Mouse (Mus musculus) hindbrain, embryonic 12.5 days (tissue): ENCODE measurements around the gene Actg1. TPM values are rescaled to one million over a fixed set of nuclear protein-coding genes. Genes with fewer than 3 reads are reported as not detected.

Experiments
- ATAC-seq: fragments of 200-750 bp; cut with Nextera tagmentation; 2 replicates; pipeline ENCODE4 v1.8.0; 2017; ENCODE audit warnings: moderate TSS enrichment; ENCODE audit not compliant: low FRiP score
- H3K27ac ChIP-seq: fragments of 300-500 bp; sonication (generic); 2 replicates; pipeline ENCODE4 v1.5.1; 2016; ENCODE audit warnings: mild to moderate bottlenecking
- H3K27me3 ChIP-seq: fragments of 300-500 bp; sonication (generic); 2 replicates; pipeline ENCODE4 v1.6.1; 2016; ENCODE audit warnings: mild to moderate bottlenecking
- H3K36me3 ChIP-seq: fragments of 300-500 bp; sonication (generic); 2 replicates; pipeline ENCODE4 v1.6.1; 2016; ENCODE audit warnings: mild to moderate bottlenecking
- H3K4me1 ChIP-seq: fragments of 300-500 bp; sonication (generic); 2 replicates; pipeline ENCODE4 v1.6.1; 2016
- H3K4me2 ChIP-seq: fragments of 300-500 bp; sonication (generic); replicated peaks from 2 replicates; pipeline ENCODE4 v1.6.1; 2016; ENCODE audit warnings: mild to moderate bottlenecking
- H3K4me3 ChIP-seq: fragments of 300-500 bp; sonication (generic); 2 replicates; pipeline ENCODE4 v1.5.1; 2016; ENCODE audit warnings: mild to moderate bottlenecking
- H3K9ac ChIP-seq: fragments of 300-500 bp; sonication (generic); 2 replicates; pipeline ENCODE4 v1.6.1; 2016; ENCODE audit warnings: mild to moderate bottlenecking, moderate library complexity
- H3K9me3 ChIP-seq: fragments of 300-500 bp; sonication (generic); replicated peaks from 2 replicates; pipeline ENCODE4 v1.6.1; 2016; ENCODE audit warnings: mild to moderate bottlenecking
- WGBS: fragments of 180-500 bp; shearing (Covaris S2); methylation state at CpG from one replicate; pipeline ENCODE4 v1.1.7; 2016; 5-methylcytosine and 5-hydroxymethylcytosine counted together
- polyA plus RNA-seq: library from polyadenylated mRNA; unstranded; fragments of >200 nt; fragmentation: Nextera tagmentation; extraction: Ambion mirVana; gene quantifications from 2 replicates; pipeline ENCODE4 v1.2.1, GENCODE M21; 2016

Actg1 gene
- polyA plus RNA-seq, 1 experiment from 2014 or later: 3,608 TPM

- 90% methylated on average over 17 of the region's 17 CpGs for WGBS
- Histone ChIP-seq H3K36me3 (peaks cover 69% of the 10 kb centered on the region), H3K4me2 (peak overlapping the region; percentile 95; the same call in 1 of the 2 replicates), H3K27ac (no peak overlapping the region), H3K27me3 (no peaks in the 10 kb centered on the region), H3K4me3 (no peak overlapping the region), H3K4me1 (peaks cover 25% of the 10 kb centered on the region), H3K9ac (peak overlapping the region; percentile 89; the same call in 1 of the 2 replicates), H3K9me3 (no peaks in the 10 kb centered on the region)
- ATAC-seq: no peak
Observed at GRCm38 (mm10) chr11:120376302-120377160, 28.2 kb upstream of the Actg1 start.

GRCm38 (mm10) chr11:120375324-120375723, 27.0 kb upstream of the Actg1 start:
- Histone ChIP-seq H3K27me3 (no peaks in the 10 kb centered on the region), H3K9me3 (no peaks in the 10 kb centered on the region), H3K4me3 (no peak overlapping the region), H3K4me1 (peaks cover 25% of the 10 kb centered on the region), H3K4me2 (no peak overlapping the region), H3K27ac (no peak overlapping the region), H3K9ac (no peak overlapping the region), H3K36me3 (peaks cover 69% of the 10 kb centered on the region)
- ATAC-seq: no peak
- WGBS: 94% methylated on average over 10 of the region's 10 CpGs

DNA sequence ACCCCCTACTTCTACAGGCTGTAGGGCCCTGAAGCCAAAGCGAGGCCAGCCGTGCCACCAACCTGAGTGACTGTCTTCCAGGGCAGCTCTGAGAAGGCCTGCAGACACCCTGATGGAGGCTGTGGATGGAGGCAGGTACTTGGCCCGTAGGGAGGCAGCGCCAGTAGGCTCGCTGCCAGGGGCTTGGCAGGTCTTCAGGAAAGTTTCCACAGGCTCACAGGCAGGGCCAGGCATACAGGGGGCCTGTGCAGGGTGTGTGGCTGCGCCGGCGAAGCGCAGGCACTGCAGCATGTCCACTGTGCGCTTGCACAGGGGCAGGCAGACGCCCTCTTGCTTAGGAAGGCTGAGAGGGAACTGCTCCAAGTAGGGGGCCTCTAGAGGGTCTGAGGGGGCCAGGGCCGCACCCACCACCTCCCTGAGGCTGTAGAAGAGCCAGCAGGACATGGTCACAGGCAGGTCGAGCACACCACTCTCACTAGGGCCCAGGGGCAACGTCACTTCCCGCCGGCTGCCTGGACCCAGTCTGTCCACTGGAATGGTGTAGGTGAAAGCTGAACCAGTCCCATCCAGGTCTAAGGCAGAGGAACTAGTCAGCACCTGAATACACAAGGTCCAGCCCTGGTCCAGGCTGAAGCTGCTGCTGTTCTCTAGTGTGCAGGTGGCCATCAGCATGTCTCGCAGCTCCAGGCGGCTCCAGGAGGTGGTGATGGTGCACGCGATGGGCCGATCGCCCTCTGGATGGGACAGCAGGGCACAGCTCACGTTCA, 25.7 kb upstream of the Actg1 start:
- Histone ChIP-seq H3K4me1 (peaks cover 25% of the 10 kb centered on the region), H3K9ac (0 out of 2 replicates have a peak overlapping the region, but pooled peaks have one; percentile 33), H3K27ac (no peak overlapping the region), H3K27me3 (no peaks in the 10 kb centered on the region), H3K36me3 (peaks cover 73% of the 10 kb centered on the region), H3K4me3 (no peak overlapping the region), H3K9me3 (no peaks in the 10 kb centered on the region), H3K4me2 (no peak overlapping the region)
- 92% methylated on average over 23 of the region's 23 CpGs for WGBS
- no peak for ATAC-seq

DNA sequence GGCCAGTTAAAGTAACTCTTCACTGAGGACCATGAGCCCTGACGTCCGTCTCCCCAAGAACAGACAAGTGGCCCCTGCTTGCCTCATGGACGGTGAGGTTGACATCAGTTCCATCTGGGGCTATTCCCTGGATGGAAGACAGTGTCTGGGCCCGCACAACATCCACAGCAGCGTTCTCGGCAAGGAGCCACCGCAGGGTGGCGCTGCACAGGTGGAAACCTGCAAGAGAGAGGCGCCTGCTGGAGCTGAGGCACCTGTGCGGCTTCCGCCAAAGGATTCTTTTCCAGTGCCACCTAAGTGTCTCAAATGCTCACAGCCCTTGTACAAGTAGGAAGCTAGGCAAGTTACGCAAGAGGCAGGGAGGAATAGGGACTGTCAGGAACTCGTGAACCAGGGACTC, 24.7 kb upstream of the Actg1 start:
- WGBS: 70% methylated on average over 13 of the region's 13 CpGs
- Histone ChIP-seq H3K27ac (no peak overlapping the region), H3K9ac (no peak overlapping the region), H3K4me2 (no peak overlapping the region), H3K4me3 (no peak overlapping the region), H3K27me3 (no peaks in the 10 kb centered on the region), H3K4me1 (peaks cover 20% of the 10 kb centered on the region), H3K9me3 (no peaks in the 10 kb centered on the region), H3K36me3 (peaks cover 73% of the 10 kb centered on the region)
- no peak for ATAC-seq

DNA sequence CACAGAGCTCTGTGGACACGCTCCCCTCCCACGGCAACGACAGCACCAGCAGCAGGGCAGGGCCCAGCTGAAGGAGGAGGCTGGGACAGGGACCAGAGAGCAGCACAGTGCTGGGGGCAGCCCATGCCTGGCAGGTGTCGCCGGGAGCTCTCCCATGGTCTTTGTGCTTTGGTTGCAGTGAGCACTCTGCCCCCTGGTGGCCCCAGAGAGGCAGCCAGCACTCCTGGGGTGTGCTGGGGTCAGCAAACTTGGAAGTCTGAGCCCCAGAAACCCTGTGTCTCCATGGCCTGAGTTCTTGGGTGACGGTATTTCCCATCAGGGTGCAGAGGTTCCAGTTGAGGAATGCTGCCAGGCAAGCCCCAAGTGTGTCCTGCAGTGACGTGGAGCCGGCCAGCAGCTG, 21.3 kb upstream of the Actg1 start:
- WGBS: 38% methylated on average over 8 of the region's 8 CpGs
- peaks cover 3% of the 10 kb centered on the region; the same call in 1 of the 2 replicates for H3K27me3 ChIP-seq
- no peaks in the 10 kb centered on the region for H3K9me3 ChIP-seq
- H3K4me2 ChIP-seq: 0 out of 2 replicates have a peak overlapping the region, but pooled peaks have one; percentile 13
- H3K36me3 ChIP-seq: peaks cover 50% of the 10 kb centered on the region
- H3K9ac ChIP-seq: 0 out of 2 replicates have a peak overlapping the region, but pooled peaks have one; percentile 28
- H3K4me1 ChIP-seq: peaks cover 24% of the 10 kb centered on the region
- ATAC-seq: peak; percentile 59; the same call in 1 of the 2 replicates
- H3K27ac ChIP-seq: no peak overlapping the region
- H3K4me3 ChIP-seq: no peak overlapping the region

DNA sequence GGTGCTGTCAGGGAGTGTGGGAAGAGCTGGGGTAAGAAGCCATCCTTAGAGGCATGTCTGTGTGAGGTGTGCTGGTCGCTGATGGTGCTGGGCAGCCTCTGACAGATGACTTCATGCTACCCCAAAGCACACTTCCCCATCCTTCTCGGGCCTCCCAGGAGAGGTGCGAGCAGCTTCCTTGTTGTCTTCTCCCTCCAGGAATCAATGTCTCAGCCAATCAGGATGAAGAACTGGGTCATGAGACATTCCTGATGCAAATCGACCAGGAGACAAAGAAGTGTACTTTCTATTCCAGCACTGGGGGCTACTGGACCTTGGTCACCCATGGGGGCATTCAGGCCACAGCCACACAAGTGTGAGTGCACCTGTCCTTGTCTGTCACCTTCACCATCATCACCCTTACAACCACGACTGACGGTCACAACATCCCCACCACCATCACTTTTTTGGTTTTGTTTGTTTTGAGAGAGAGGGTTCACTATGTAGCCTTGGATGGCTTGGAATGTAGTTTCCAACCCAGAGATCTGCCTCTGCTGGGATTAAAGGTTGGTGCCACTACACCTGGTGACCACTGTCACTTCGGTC, 18.2 kb upstream of the Actg1 start:
- Histone ChIP-seq H3K9ac (no peak overlapping the region), H3K4me1 (peaks cover 30% of the 10 kb centered on the region), H3K27me3 (peaks cover 3% of the 10 kb centered on the region; the same call in 1 of the 2 replicates), H3K36me3 (peaks cover 19% of the 10 kb centered on the region), H3K9me3 (no peaks in the 10 kb centered on the region), H3K4me3 (no peak overlapping the region), H3K4me2 (no peak overlapping the region), H3K27ac (no peak overlapping the region)
- 31% methylated on average over 7 of the region's 7 CpGs for WGBS
- no peak for ATAC-seq

DNA sequence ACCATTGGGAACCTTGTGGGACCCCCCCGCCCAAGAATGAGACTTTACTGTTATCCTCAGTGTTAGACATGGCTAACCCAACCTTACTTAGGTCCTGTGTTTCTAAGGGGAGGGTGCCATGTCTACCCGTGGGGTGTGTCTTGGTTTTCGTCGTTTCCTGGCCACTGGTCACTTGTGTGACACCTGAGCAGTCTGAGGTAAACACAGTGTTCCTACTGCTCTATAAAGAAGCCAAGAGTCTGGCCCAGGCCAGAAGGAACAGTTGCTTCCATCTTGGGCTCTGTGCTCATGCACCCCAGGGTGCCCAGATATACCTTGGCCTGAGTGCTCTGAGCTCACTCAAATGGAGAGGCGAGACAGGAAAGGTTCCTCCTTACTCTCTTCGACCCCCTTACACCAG, 14.5 kb upstream of the Actg1 start:
- Histone ChIP-seq H3K4me1 (peaks cover 58% of the 10 kb centered on the region), H3K36me3 (no peaks in the 10 kb centered on the region), H3K4me2 (no peak overlapping the region), H3K27ac (no peak overlapping the region), H3K9ac (no peak overlapping the region), H3K27me3 (peaks cover 3% of the 10 kb centered on the region; the same call in 1 of the 2 replicates), H3K4me3 (no peak overlapping the region), H3K9me3 (no peaks in the 10 kb centered on the region)
- no peak for ATAC-seq
- WGBS: 89% methylated on average over 6 of the region's 6 CpGs

- Histone ChIP-seq H3K4me3 (no peak within 1 kb of the TSS), H3K9ac (0 out of 2 replicates have a peak within 1 kb of the TSS, but pooled peaks have one; percentile 13), H3K4me1 (peaks cover 54% of the 10 kb centered on the region), H3K27ac (no peak within 1 kb of the TSS), H3K36me3 (no peaks in the 10 kb centered on the region), H3K9me3 (no peaks in the 10 kb centered on the region), H3K4me2 (no peak within 1 kb of the TSS), H3K27me3 (peaks cover 3% of the 10 kb centered on the region; the same call in 1 of the 2 replicates)
- no peak for ATAC-seq
- WGBS: 68% methylated on average over 10 of the region's 10 CpGs
Observed at GRCm38 (mm10) chr11:120361295-120361694, 13.0 kb upstream of the Actg1 start, which contains the start of gene Fscn2. TSS of gene Fscn2 (plus strand) at chr11:120361534.

DNA sequence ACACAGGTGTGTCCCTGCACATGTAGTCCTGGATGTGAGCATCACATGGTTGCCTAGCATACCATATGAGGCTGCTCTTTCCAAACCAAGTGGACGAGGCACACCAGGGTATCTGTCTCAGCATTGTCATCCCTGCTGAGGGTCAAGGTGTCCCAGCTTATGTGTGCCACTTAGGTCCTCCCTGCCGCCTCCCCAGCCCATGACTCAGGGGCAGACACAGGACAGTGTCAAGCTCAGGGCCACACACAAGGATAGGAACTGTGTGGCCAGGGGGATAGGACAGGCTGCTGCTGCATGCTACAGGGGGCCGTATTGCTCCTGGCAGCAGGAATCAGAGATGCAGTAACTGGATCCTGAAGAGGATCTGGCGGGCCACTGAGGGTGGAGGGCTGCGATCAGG, 12.4 kb upstream of the Actg1 start:
- Histone ChIP-seq H3K9me3 (no peaks in the 10 kb centered on the region), H3K9ac (no peak overlapping the region), H3K36me3 (no peaks in the 10 kb centered on the region), H3K4me1 (peaks cover 48% of the 10 kb centered on the region), H3K4me2 (no peak overlapping the region), H3K4me3 (no peak overlapping the region), H3K27ac (no peak overlapping the region), H3K27me3 (peaks cover 2% of the 10 kb centered on the region; the same call in 1 of the 2 replicates)
- no peak for ATAC-seq
- 78% methylated on average over 5 of the region's 5 CpGs for WGBS

DNA sequence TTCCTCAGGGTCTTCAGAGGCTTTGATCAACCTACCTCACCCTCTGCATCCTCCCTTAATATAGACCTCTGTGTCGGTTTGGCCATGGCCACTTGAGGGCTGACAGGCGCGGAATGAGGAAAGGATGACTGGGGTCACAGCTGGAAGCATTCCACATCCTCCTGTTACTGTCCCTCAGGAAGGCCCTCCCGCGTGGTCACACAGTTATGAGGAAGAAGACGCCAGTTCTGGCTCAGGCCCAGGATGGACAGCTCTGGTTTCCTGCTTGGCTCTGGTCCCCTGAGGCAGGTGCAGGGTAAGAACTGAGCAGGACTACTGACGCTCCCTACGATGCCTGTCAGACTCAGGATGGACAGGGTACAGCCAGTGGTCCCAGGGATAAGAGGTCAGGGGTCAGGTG, 11.7 kb upstream of the Actg1 start:
- Histone ChIP-seq H3K27ac (no peak overlapping the region), H3K4me3 (no peak overlapping the region), H3K4me1 (peaks cover 49% of the 10 kb centered on the region), H3K36me3 (no peaks in the 10 kb centered on the region), H3K9ac (no peak overlapping the region), H3K4me2 (no peak overlapping the region), H3K9me3 (no peaks in the 10 kb centered on the region), H3K27me3 (no peaks in the 10 kb centered on the region)
- no peak for ATAC-seq
- 51% methylated on average over 8 of the region's 8 CpGs for WGBS

DNA sequence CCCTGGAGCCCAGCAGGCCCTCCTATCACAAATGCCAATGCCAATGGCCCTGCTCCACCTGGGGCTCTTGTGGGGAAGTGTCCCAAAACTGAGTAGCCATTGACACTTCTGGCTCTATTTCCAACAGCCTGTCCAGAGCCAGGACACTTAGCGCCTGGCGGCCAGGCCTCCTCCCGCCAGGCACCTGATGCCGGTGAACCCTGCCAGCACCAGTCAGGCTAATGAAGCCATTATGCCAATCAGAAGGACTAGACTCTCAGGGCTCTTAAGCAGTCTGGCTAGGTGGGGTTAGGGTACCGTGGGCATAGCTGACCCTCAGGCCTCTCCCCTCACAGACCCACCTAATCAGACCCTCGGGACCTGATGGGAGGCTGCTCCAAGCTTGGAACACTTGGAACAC, 11.0 kb upstream of the Actg1 start:
- H3K9me3 ChIP-seq: no peaks in the 10 kb centered on the region
- H3K4me1 ChIP-seq: peaks cover 50% of the 10 kb centered on the region
- no peaks in the 10 kb centered on the region for H3K27me3 ChIP-seq
- no peak overlapping the region for H3K4me2 ChIP-seq
- H3K36me3 ChIP-seq: no peaks in the 10 kb centered on the region
- H3K4me3 ChIP-seq: no peak overlapping the region
- no peak overlapping the region for H3K9ac ChIP-seq
- WGBS: 75% methylated on average over 6 of the region's 6 CpGs
- ATAC-seq: no peak
- H3K27ac ChIP-seq: no peak overlapping the region
